Mouse (Mus musculus): ENCODE data around the gene Rere.

DNA sequence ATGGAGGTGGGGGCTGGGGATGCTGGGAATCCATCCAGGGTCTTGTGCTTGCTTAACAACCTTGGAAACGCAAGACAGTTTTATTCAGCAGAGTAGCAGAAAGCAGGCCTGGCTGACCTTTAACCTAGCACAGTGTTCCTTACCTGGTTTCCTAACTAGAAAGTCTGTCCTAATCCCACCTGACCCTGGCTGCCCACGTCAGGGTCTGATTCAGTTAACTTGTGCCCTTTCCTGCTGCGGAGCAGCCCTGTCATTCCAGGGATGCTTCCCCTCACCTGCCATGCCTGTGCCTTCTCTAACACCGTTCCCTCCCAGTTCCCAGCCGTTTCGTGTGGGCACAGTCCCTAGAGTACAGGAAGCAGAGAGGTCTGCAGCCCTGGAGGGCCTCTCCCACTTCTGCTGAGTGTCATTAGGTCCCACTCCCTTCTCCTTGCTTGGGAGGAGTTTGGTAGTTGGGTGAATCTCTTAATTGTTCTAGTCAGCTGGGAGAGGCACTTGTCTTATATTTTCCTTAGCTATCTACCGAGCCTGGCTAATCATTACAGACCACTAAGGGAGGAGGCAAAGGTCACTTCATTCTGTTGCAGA lies 290.8 kb downstream of the Rere start:
- TF ChIP-seq HCFC1 (IDR thresholded peaks at IDR 0.05; ENCODE audit: borderline replicate concordance, insufficient read depth, low read length) (no peak), MAFK (IDR thresholded peaks at IDR 0.05; ENCODE audit: insufficient read depth, low read depth, low read length) (no peak), CHD2 (IDR thresholded peaks at IDR 0.05; ENCODE audit: low read depth, low read length) (no peak), ZNF384 (IDR thresholded peaks at IDR 0.05; ENCODE audit: low read depth, low read length) (no peak)
